Mouse (Mus musculus): ENCODE data around the gene Trip4.

Trip4 gene

GRCm38 (mm10) chr9:65834628-65835354 lies 73.8 kb downstream of the Trip4 start:
- no peak for DNase-seq (ENCODE audit: low spot score in 2 of 2)

GRCm38 (mm10) chr9:65833640-65834039 lies 75.0 kb downstream of the Trip4 start:
- DNase-seq (ENCODE audit: low spot score in 2 of 2) = no peak

- no peak for DNase-seq (ENCODE audit: low spot score in 2 of 2)
Measured at GRCm38 (mm10) chr9:65833230-65833629, 75.4 kb downstream of the Trip4 start.

- DNase-seq (ENCODE audit: low spot score in 2 of 2) = no peak
Measured at GRCm38 (mm10) chr9:65832041-65832440, 76.6 kb downstream of the Trip4 start.

- DNase-seq (ENCODE audit: low spot score in 2 of 2) = no peak
Measured at GRCm38 (mm10) chr9:65831164-65831563, 77.4 kb downstream of the Trip4 start.

GRCm38 (mm10) chr9:65830255-65830654 lies 78.3 kb downstream of the Trip4 start:
- DNase-seq (ENCODE audit: low spot score in 2 of 2) = no peak

- peak; percentile 18 to 43 for DNase-seq (ENCODE audit: low spot score in 2 of 2)
Measured at GRCm38 (mm10) chr9:65829410-65829809, 79.2 kb downstream of the Trip4 start.

- no peak for DNase-seq (ENCODE audit: low spot score in 2 of 2)
Measured at GRCm38 (mm10) chr9:65828511-65828910, 80.1 kb downstream of the Trip4 start.

GRCm38 (mm10) chr9:65828016-65828403 lies 80.6 kb downstream of the Trip4 start:
- no peak for DNase-seq (ENCODE audit: low spot score in 2 of 2)

- DNase-seq (ENCODE audit: low spot score in 2 of 2) = peak; percentile 73 to 82
Measured at GRCm38 (mm10) chr9:65827344-65828015, 81.1 kb downstream of the Trip4 start, which contains the start of gene Zfp609. Zfp609 (minus strand) TSS chr9:65827564.

- DNase-seq (ENCODE audit: low spot score in 2 of 2) = peak; percentile 28 to 30
Measured at GRCm38 (mm10) chr9:65826588-65827343, 81.8 kb downstream of the Trip4 start.

GRCm38 (mm10) chr9:65826226-65826587 lies 82.4 kb downstream of the Trip4 start:
- DNase-seq (ENCODE audit: low spot score in 2 of 2) = no peak

- DNase-seq (ENCODE audit: low spot score in 2 of 2) = no peak
Measured at GRCm38 (mm10) chr9:65823716-65824462, 84.7 kb downstream of the Trip4 start.

- DNase-seq (ENCODE audit: low spot score in 2 of 2) = no peak
Measured at GRCm38 (mm10) chr9:65822011-65822410, 86.6 kb downstream of the Trip4 start.

GRCm38 (mm10) chr9:65820301-65820700 lies 88.3 kb downstream of the Trip4 start:
- DNase-seq (ENCODE audit: low spot score in 2 of 2) = no peak

- DNase-seq (ENCODE audit: low spot score in 2 of 2) = no peak
Measured at GRCm38 (mm10) chr9:65818402-65818801, 90.2 kb downstream of the Trip4 start.

- no peak for DNase-seq (ENCODE audit: low spot score in 2 of 2)
Measured at GRCm38 (mm10) chr9:65812841-65813240, 95.8 kb downstream of the Trip4 start.

GRCm38 (mm10) chr9:65811784-65812183 lies 96.8 kb downstream of the Trip4 start:
- DNase-seq (ENCODE audit: low spot score in 2 of 2) = no peak

GRCm38 (mm10) chr9:65807818-65808217 lies 100.8 kb downstream of the Trip4 start:
- DNase-seq (ENCODE audit: low spot score in 2 of 2) = no peak

- no peak for DNase-seq (ENCODE audit: low spot score in 2 of 2)
Measured at GRCm38 (mm10) chr9:65807251-65807650, 101.3 kb downstream of the Trip4 start.

- DNase-seq (ENCODE audit: low spot score in 2 of 2) = no peak
Measured at GRCm38 (mm10) chr9:65799770-65800169, 108.8 kb downstream of the Trip4 start.

GRCm38 (mm10) chr9:65795651-65796050 lies 112.9 kb downstream of the Trip4 start:
- DNase-seq (ENCODE audit: low spot score in 2 of 2) = no peak

All from spleen, postnatal 36 days (tissue).